Mouse (Mus musculus) CH12.LX (cell line): ENCODE data around the gene Zfyve1. TPM values are rescaled to one million over a fixed set of nuclear protein-coding genes. Genes with fewer than 3 reads are reported as not detected.

ENCODE experiments used
- DNase-seq: peaks from one replicate; pipeline ENCODE4 v3.0.0-alpha.2; 2013; ENCODE audit errors: extremely low read depth
- H3K27ac ChIP-seq: 2 replicates; pipeline ENCODE4 v1.5.1; 2012; ENCODE audit warnings: low read depth, mild to moderate bottlenecking, control low read depth, moderate library complexity; ENCODE audit not compliant: insufficient read depth
- H3K27me3 ChIP-seq: replicated peaks from 2 replicates; pipeline ENCODE3; 2012; ENCODE audit warnings: inconsistent platforms
- H3K36me3 ChIP-seq, 2 experiments: replicated peaks in 1 of 2; 2 replicates each; pipeline versions ENCODE3 to v1.6.1; 2012; ENCODE audit warnings: inconsistent platforms in 1 of 2, low read length in 1 of 2, mild to moderate bottlenecking in 1 of 2, mixed read lengths in 1 of 2, moderate library complexity in 1 of 2; ENCODE audit not compliant: control insufficient read depth in 1 of 2, insufficient read depth in 1 of 2
- H3K4me1 ChIP-seq, 2 experiments: 2 replicates each; pipeline ENCODE4 v1.6.1; 2012; ENCODE audit warnings: inconsistent platforms in 1 of 2, moderate library complexity in 1 of 2; ENCODE audit not compliant: insufficient read depth in 2 of 2, control insufficient read depth in 1 of 2
- H3K4me2 ChIP-seq: 2 replicates; pipeline ENCODE4 v1.6.1; 2012; ENCODE audit warnings: low read depth, mild to moderate bottlenecking, control low read depth; ENCODE audit not compliant: poor library complexity, insufficient read depth, severe bottlenecking
- H3K4me3 ChIP-seq, 3 experiments: fragments of 150-350 bp in 1 of 3; sonication (generic) in 1 of 3; replicated peaks in 1 of 3; 2 replicates each; pipeline versions ENCODE3 to v1.5.1; 2011 to 2012; ENCODE audit warnings: low read depth in 2 of 3, low read length in 2 of 3, mild to moderate bottlenecking in 2 of 3, moderate library complexity in 2 of 3, control low read depth in 1 of 3, improper control_type of control experiment in 1 of 3, inconsistent platforms in 1 of 3, mixed read lengths in 1 of 3; ENCODE audit not compliant: poor library complexity in 1 of 3
- H3K79me2 ChIP-seq: replicated peaks from 2 replicates; pipeline ENCODE4 v1.6.1; 2012; ENCODE audit warnings: mild to moderate bottlenecking, moderate library complexity; ENCODE audit not compliant: control insufficient read depth, poor library complexity, insufficient read depth, severe bottlenecking; ENCODE audit errors: extremely low read depth
- H3K9ac ChIP-seq: 2 replicates; pipeline ENCODE4 v1.6.1; 2012; ENCODE audit warnings: low read depth, mild to moderate bottlenecking, control low read depth, moderate library complexity; ENCODE audit not compliant: insufficient read depth
- H3K9me3 ChIP-seq: replicated peaks from 2 replicates; pipeline ENCODE3; 2012; ENCODE audit warnings: low read length, inconsistent platforms, mixed read lengths
- BHLHE40 ChIP-seq: IDR thresholded peaks from 2 replicates; pipeline ENCODE4 v1.6.1; 2011; ENCODE audit warnings: mild to moderate bottlenecking, low read depth, low read length, improper control_type of control experiment
- CHD1 ChIP-seq: IDR thresholded peaks from 2 replicates; pipeline ENCODE4 v1.6.1; 2012; ENCODE audit warnings: low read depth, low read length, improper control_type of control experiment, inconsistent platforms
- ELF1 ChIP-seq: IDR thresholded peaks from 2 replicates; pipeline ENCODE4 v1.6.1; 2014; ENCODE audit warnings: low read depth, mild to moderate bottlenecking, inconsistent platforms, low read length, improper control_type of control experiment
- MAFK ChIP-seq: IDR thresholded peaks from 2 replicates; pipeline ENCODE4 v1.6.1; 2011; ENCODE audit warnings: low read length, improper control_type of control experiment; ENCODE audit not compliant: insufficient replicate concordance
- MAX ChIP-seq: IDR thresholded peaks from 2 replicates; pipeline ENCODE4 v1.6.1; 2011; ENCODE audit warnings: low read length, improper control_type of control experiment
- MEF2A ChIP-seq: IDR thresholded peaks from 2 replicates; pipeline ENCODE4 v1.6.1; 2014; ENCODE audit warnings: low read depth, mild to moderate bottlenecking, inconsistent platforms, low read length, improper control_type of control experiment, borderline replicate concordance
- MXI1 ChIP-seq: IDR thresholded peaks from 2 replicates; pipeline ENCODE4 v1.6.1; 2011; ENCODE audit warnings: mild to moderate bottlenecking, low read depth, low read length, improper control_type of control experiment
- NRF1 ChIP-seq: IDR thresholded peaks from 2 replicates; pipeline ENCODE4 v1.6.1; 2014; ENCODE audit warnings: low read depth, mild to moderate bottlenecking, inconsistent platforms, low read length, improper control_type of control experiment, moderate library complexity
- PAX5 ChIP-seq: IDR thresholded peaks from 2 replicates; pipeline ENCODE4 v1.6.1; 2012; ENCODE audit warnings: low read length, inconsistent platforms, mixed read lengths
- RAD21 ChIP-seq: IDR thresholded peaks from 2 replicates; pipeline ENCODE4 v1.6.1; 2011; ENCODE audit warnings: low read depth, mild to moderate bottlenecking, low read length, improper control_type of control experiment, moderate library complexity
- SMC3 ChIP-seq: IDR thresholded peaks from 2 replicates; pipeline ENCODE4 v1.6.1; 2011; ENCODE audit warnings: low read depth, low read length, improper control_type of control experiment
- UBTF ChIP-seq: IDR thresholded peaks from 2 replicates; pipeline ENCODE4 v1.6.1; 2012; ENCODE audit warnings: low read depth, mild to moderate bottlenecking, inconsistent platforms, low read length, improper control_type of control experiment, moderate library complexity
- USF2 ChIP-seq: conservative IDR thresholded peaks from 2 replicates; pipeline ENCODE4 v1.6.1; 2011; ENCODE audit warnings: low read depth, low read length, improper control_type of control experiment
- ZC3H11A ChIP-seq: IDR thresholded peaks from 2 replicates; pipeline ENCODE4 v1.6.1; 2012; ENCODE audit warnings: low read depth, mild to moderate bottlenecking, inconsistent platforms, low read length, improper control_type of control experiment
- dilution Hi-C: fragments of 300-500 bp; cut with MboI; formaldehyde crosslinking; loops from 2 replicates; pipeline ENCODE4 v1.14.3; 2020; ENCODE audit warnings: low sequenced_read_pairs; ENCODE audit not compliant: extremely low pct_unique_long_range_greater_than_20kb, extremely low pct_ligation_motif_present
- in situ Hi-C: fragments of 300-500 bp; cut with MboI; formaldehyde crosslinking; loops from 3 replicates; pipeline ENCODE4 v1.14.3; 2019; ENCODE audit warnings: low sequenced_read_pairs, low pct_ligation_motif_present, low pct_unique_long_range_greater_than_20kb, mixed read lengths
- polyA plus RNA-seq: library from polyadenylated mRNA; unstranded; fragments of >175 nt; gene quantifications from 2 replicates; pipeline ENCODE4 v1.2.1, GENCODE M21; 2012; ENCODE audit warnings: low read depth; ENCODE audit not compliant: insufficient read length
- total RNA-seq, 2 experiments: library from RNA; depleted of rRNA; stranded (reverse); fragments of 300-350 nt in 1 of 2; fragments of >200 nt in 1 of 2; gene quantifications; 2 replicates each; pipeline ENCODE4 v1.2.3; 2012 to 2014

The Zfyve1 gene
- total and polyA plus RNA-seq, 3 experiments: 6.0 to 17.6 (median 7.2) TPM

- dilution Hi-C loops (no loop called here), in situ Hi-C loops (no loop called here)
- H3K27me3 ChIP-seq: no peaks in the 10 kb centered on the region
- peaks cover 7 to 29% of the 10 kb centered on the region in 2 experiments for H3K36me3 ChIP-seq
- H3K9ac ChIP-seq: peak overlapping the region; percentile 75
- H3K79me2 ChIP-seq: peaks cover 54% of the 10 kb centered on the region
- peaks cover 0 to 15% of the 10 kb centered on the region in 2 experiments; a peak in 2 of 4 replicates for H3K4me1 ChIP-seq
- peak overlapping the region; percentile 87 for H3K4me2 ChIP-seq
- TF ChIP-seq MXI1 (no peak), BHLHE40 (no peak), MEF2A (no peak), CHD1 (no peak), NRF1 (no peak), USF2 (no peak), MAX (no peak), SMC3 (no peak), ELF1 (no peak), MAFK (no peak), PAX5 (no peak)
- H3K4me3 ChIP-seq: peak overlapping the region; percentile 38 to 86 (median 74)
- H3K9me3 ChIP-seq: no peaks in the 10 kb centered on the region
- no peak overlapping the region for H3K27ac ChIP-seq
- no peak for DNase-seq
Observed at GRCm38 (mm10) chr12:83633807-83634206, 36.8 kb upstream of the Zfyve1 start.

GRCm38 (mm10) chr12:83632680-83633025 is 35.6 kb upstream of the Zfyve1 start:
- Histone ChIP-seq H3K27ac (peak overlapping the region; percentile 70; the same call in 1 of the 2 replicates), H3K4me3 (peak overlapping the region; percentile 61 to 86 (median 74)), H3K79me2 (peaks cover 47% of the 10 kb centered on the region)
- peak; percentile 44 for DNase-seq
- dilution Hi-C loops: no loop called here
- TF ChIP-seq ELF1: peak; percentile 28; the same call in 1 of the 2 replicates
- no peak for TF ChIP-seq RAD21
- 0 out of 2 replicates have a peak, but pooled peaks have one; percentile 7 for TF ChIP-seq UBTF
- TF ChIP-seq ZC3H11A: no peak
- no peak for TF ChIP-seq CHD1
- no peak for TF ChIP-seq MXI1
- TF ChIP-seq PAX5: no peak
- no peak for TF ChIP-seq MEF2A
- TF ChIP-seq, all 38 proteins: peak for 2
- Histone ChIP-seq H3K9ac (peak overlapping the region; percentile 75), H3K4me2 (peak overlapping the region; percentile 54; the same call in 1 of the 2 replicates), H3K9me3 (no peaks in the 10 kb centered on the region), H3K36me3 (peaks cover 7 to 23% of the 10 kb centered on the region in 2 experiments), H3K4me1 (peaks cover 0 to 15% of the 10 kb centered on the region in 2 experiments; a peak in 2 of 4 replicates), H3K27me3 (no peaks in the 10 kb centered on the region)
- in situ Hi-C loops: no loop called here
